Mouse (Mus musculus) embryo, embryonic 11 days (tissue): ENCODE measurements around the gene Spag8.

ENCODE experiments used
- DNase-seq: peaks from one replicate; pipeline ENCODE4 v3.0.0-alpha.2; 2015

Gene Spag8

DNA sequence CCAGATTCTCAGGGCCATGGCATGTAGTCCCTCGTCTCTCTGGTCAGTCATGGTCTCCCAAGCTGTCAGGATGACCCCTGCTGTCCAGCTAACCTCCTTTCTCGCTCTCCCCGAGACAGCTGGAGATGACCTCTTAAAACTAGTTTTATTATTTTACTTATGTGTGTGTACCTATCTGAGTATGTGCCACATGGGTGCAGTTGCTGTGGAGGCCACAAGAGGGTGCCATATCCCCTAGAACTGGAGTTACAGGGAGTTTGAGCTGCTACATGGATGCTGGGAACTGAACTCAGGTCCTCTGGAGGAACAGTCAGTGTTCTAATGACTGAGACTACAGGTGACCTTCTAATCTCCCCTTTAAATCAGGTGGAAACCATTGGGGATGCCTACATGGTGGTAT, 3.6 kb downstream of the Spag8 start:
- DNase-seq, result no peak

DNA sequence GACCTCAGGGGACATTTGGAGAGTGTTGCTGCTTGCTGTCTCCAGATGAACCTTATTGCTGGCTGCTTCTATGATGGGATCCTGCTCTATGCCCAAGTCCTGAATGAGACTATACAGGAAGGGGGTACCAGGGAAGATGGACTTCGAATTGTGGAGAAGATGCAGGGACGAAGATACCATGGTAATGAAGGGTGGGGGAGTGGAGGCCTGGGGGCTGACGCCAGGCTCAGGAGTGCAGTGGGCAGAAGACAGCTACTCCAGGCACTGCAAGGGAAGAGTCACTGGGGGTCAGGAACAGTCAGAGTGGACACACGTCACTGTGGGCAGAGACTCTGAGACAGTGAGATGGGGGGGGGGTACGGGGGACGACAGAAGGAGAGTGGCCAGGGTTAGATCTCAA, 12.9 kb downstream of the Spag8 start:
- no peak for DNase-seq

DNA sequence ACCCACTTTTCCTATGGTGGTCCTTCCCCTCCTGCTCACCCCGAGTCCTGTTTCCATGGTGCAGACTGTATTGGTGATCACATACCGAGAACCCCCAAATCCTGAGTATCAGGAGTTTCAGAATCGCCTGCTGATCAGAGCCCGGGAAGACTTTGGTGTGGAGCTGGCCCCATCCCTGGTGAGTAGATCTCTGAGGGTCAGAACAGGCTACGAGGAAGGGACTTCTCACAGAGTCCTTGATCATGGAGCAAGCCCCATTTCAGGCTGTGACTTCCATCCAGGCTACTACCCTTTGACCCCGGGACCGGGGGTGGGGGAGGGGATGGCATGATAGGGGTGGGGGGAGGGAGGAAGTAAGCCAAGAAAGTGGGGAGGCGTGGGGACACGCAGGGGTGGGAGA, 13.3 kb downstream of the Spag8 start:
- DNase-seq, result no peak

- no peak for DNase-seq
These were observed 16.6 kb downstream of the Spag8 start for GRCm38 (mm10) chr4:43636751-43637150.

DNA sequence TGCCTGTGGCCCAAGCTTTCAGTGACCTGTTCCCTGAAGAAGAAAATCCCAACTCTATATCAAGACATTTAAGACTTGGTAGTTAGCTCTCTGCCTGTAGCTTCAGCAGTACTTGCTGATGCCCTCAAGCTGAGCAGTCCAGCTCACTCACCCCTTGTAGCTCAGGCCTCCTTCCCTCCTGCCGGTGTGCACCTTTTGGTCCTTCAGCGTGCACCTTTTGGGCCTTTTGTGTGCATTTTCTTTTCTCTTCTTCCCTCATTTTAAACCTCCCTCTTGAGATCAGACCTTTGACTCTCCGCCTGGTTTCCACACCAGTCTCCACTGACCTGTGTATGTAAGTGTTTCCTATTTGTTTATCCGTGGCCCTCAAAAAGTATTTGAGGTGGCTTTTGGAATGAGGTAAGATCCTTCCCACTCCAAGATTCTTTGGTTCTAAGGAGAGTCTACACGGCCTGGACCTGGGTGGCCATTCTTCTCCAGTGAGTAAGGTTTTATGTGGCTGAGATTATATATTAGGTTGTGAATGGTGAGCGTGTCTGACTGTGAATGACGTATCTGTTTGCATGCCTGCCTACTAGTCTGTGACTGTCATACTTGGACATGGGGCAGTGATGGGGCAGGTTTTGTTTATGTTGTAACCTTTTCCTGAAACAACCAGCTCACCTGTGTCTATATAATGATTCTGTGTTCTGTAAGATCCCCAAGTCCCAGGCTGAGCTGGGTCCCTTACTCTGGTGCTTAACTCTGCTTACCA, 18.6 kb downstream of the Spag8 start:
- DNase-seq, result no peak

DNA sequence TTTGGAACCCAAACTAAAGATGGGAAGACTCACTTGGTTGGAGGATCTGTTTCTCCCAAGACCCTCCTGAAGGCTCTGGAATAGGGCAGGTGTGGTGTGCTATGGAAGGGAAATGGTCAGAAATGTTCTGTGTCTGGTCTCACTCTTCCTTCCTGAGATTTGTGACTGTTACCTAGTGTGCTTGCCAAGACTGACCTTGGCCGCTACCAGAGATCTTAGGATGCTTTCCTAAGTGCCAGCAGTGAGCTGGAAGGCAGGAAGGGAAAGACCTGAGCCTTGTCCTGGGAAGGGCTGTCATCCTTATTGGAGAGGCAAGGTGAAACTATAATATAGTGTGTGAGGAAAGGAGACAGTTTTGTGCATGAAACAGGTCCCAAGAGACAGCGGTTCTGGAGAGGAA, 19.7 kb downstream of the Spag8 start:
- no peak for DNase-seq

GRCm38 (mm10) chr4:43633296-43633695, 20.1 kb downstream of the Spag8 start:
- peak; percentile 24 for DNase-seq

DNA sequence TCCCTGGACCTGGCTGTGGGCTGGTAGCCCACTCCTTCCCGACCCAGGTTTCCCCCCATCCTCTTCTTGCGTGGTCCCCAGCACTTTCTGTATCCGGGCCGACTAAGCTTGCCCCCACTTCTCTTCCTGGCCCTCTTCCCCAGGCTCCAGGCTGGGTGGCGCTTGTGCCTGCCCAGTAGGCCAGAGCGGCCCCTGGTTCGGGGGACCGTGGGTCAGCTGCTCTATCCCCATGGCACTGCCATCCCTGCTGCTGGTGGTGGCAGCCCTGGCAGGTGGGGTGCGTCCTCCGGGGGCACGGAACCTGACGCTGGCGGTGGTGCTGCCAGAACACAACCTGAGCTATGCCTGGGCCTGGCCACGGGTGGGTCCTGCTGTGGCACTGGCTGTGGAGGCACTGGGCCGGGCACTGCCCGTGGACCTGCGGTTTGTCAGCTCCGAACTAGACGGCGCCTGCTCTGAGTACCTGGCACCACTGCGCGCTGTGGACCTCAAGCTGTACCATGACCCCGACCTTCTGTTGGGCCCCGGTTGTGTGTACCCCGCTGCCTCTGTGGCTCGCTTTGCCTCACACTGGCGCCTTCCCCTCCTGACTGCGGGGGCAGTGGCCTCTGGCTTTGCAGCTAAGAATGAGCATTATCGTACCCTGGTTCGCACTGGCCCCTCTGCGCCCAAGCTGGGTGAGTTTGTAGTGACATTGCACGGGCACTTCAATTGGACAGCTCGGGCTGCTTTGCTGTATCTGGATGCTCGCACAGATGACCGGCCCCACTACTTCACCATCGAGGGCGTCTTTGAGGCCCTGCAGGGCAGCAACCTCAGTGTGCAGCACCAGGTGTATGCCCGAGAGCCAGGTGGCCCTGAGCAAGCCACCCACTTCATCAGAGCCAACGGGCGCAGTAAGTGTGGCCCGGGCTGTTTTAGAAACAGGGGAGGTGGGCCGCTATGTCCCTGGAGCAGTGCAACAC, 21.2 kb downstream of the Spag8 start:
- DNase-seq, result peak; percentile 15

DNA sequence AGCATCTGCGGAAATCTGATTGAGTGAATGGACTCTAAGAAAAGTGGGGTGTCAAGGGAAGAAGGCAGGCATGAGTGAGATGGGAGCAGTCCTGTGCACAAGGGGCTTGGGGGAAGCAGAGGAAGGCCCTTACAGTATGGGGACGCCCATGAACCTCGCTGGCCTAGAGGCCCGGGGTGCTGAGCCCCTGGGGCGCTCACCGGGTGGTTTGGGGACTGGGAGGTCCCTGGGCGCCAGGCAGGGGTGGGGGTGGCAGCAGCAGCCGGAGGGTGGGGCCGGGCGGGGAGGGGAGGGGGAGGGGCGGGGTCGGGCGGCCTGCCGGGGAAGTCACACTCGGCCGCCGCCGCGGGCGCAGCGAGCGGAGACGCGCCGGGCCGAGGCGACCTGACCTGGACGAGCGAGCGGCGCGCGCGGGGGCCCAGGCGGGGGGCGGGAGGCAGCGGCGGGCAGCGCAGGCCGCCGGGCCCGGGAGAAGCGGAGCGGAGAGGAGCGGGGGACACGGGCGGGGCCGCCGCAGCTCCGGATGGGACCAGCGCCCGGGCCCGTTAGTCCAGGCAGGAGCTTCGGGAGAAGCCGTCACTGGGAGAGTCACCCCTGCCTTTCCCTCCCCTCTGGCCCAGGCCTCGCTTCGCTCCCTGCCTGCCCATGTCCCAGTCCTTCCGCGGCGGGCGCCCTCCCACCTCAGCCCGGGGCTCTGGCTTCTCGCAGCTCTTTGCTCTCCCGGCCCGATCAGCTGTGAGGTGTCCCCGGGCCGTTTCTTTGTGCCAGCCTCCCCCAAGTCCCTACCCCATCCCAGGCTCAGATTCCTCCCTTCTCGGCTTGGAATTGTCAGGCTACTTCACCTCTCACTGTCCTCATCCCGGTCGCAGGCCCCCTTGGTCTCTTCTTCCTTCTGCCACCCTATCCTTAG, 22.1 kb downstream of the Spag8 start, which contains the start of gene Npr2:
Gene Npr2 (plus strand): TSS at position 890 of the 910 bp plus-strand sequence.
- DNase-seq, result peak; percentile 74

GRCm38 (mm10) chr4:43630671-43631045, 22.7 kb downstream of the Spag8 start:
- no peak for DNase-seq

GRCm38 (mm10) chr4:43630030-43630581, 23.3 kb downstream of the Spag8 start:
- DNase-seq, result peak; percentile 90

DNA sequence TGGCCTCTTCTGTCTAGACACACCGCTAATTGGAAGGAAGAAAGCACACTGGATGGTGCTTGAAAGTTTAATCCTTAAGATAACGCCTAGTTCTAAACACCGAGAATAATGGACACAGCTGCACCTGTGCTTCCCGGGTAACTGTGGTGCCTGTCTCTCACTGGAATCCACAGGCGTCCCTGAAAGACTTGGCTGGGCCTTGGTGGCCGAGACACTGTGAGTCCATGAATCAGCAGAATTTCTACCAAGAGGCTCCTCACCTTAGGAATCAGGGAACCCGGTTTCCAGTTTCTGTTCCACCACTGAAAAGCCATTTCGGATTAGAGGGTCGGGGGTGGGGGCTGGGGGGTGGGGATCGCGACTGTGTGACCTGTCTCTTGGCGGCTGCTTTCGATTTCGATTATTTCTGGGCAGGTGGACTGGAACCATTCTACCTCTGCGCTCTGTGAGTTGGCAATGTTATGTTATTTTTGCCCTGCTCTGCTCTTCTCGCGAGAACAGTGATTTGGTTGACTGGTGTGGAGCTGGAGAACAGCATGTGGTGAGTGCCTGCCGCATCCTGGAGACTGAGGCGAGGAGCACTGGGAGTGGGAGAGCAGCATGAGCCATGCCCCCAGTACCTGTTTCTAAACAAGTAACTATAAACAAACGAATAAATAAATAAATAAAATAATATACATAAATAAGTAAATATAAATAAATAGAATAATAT, 24.1 kb downstream of the Spag8 start:
- peak; percentile 48 for DNase-seq

GRCm38 (mm10) chr4:43620146-43620778, 33.1 kb downstream of the Spag8 start:
- DNase-seq, result no peak

DNA sequence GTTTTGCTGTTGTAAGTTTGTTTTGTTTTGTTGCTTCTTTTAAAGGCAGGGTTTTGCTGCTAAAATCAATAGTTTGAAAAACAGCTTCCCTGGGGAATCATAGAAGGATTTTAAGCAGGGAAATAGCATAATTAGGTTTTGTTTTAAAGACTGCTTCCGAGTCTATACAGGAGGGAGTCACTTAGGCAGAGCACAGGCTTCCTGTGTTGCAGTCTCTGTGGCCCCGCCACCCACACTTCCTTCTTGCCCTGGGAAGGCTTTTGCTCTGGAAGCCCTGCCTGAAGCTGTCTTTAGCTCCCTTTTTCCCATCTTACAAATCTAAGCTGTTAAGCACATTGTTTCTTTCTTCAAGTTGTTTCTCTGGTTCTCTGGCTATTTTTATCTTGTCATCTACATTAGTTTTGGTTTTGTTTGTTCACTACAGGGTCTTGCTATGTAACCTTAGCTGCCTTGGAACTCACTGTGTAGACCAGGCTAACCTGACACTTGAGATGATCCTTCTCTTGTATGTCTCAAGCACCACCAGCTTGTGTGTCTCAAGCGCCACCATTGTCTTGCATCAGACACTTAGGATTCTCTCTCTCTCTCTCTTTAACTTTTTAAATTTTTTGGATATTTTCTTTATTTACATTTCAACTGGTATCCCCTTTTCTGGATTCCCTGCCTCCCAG, 40.2 kb downstream of the Spag8 start:
- DNase-seq, result no peak

- DNase-seq, result no peak
These were observed 40.9 kb downstream of the Spag8 start for GRCm38 (mm10) chr4:43612534-43612933.

DNA sequence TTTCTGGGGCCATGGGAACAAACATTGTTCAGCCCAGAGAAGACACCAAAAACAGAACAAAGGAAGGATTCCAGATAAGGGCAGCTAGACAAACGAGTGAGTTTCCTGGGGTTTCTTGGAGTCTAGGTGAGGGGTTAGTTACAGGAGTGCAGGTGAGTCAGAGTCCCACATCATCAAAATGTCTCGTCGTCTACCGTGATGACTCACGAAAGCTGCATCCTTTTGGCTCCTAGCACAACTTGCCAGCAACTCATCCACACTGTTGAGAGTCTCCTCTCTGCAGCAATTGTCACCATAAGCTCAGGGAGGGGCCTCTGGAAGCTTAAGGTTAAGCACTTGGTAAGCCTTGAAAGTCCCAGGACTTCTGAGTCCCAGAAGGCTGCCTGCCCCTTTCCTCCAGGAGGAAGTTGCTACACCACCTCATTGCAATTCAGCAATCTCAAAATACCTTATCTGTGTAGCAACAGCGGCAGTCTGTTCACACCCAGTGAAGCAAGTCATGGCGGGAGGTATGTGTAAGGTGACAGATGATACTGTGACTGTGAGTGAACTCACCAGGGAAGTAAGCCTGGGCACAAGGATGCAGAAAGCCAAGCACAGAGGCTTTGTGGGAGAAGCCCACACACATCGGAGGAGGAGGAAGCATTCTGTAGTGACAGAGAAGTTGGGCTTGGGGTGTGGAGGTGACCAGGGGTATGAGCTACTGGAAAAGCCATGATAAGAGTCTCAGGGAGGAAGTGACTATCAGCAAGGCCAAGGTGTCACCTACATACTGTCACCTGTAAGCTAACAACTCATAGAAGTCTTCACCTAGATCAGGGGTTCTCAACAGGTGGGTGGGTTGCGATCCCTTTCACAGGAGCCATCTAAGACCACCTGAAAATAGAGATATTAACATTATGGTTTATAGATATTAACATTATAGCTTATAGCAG, 48.4 kb downstream of the Spag8 start:
- no peak for DNase-seq

DNA sequence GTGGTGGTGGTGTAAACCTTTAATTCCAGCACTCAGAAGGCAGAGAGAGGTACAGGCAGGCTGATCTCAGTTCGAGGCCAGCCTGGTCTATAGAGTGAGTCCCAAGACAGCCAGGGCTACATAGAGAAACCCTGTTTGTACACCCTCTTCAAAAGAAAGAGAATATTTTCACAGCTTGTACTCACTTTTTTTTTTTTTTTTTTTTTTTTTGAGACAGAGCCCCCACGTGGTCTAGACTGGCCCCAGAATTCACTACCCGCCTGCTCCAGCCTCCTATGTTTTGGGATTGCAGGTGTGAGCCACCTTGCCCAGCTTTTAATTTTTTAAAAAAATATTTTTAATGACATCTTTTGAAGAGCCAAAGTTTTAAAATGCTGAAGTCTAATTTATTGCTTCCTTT, 49.3 kb downstream of the Spag8 start:
- no peak for DNase-seq
